Mouse (Mus musculus) mature B cell (primary cell): ENCODE results near the gene Dao.

Experiments used
- in situ Hi-C: fragments of 300-500 bp; cut with MboI; formaldehyde crosslinking; loops from 2 replicates; pipeline ENCODE4 v1.14.3; 2019

Gene Dao

GRCm38 (mm10) chr5:114067543-114067942 is 64.0 kb downstream of the Dao start:
- in situ Hi-C loops: no loop called here

- in situ Hi-C loops: no loop called here
Observed at GRCm38 (mm10) chr5:114067982-114068381, 64.5 kb downstream of the Dao start.

GRCm38 (mm10) chr5:114070858-114071257 is 67.4 kb downstream of the Dao start:
- in situ Hi-C loops: no loop called here

GRCm38 (mm10) chr5:114072262-114072661 is 68.8 kb downstream of the Dao start:
- in situ Hi-C loops: no loop called here
